Mouse (Mus musculus) monocyte, adult 5-6 weeks (primary cell): Measurements from ENCODE around the gene Gm20903. TPM values are rescaled to one million over a fixed set of nuclear protein-coding genes. Genes with fewer than 3 reads are reported as not detected.
"Not testable (repeated sequence)": the region's sequence is repeated elsewhere in the genome, so short reads cannot be mapped to it uniquely, and the experiment has no call there.

Experiments
- ATAC-seq: fragments of 153-309, 156-312 bp; replicated peaks from 2 replicates; pipeline ENCODE4 v1.8.0; 2017; ENCODE audit warnings: mild to moderate bottlenecking; ENCODE audit not compliant: low TSS enrichment, insufficient number of reproducible peaks, severe bottlenecking, poor library complexity, low FRiP score
- total RNA-seq: library from RNA; stranded (forward); fragments of 200-1000, 200-491, 200-594 nt; gene quantifications from 3 replicates; pipeline ENCODE4 v1.2.3, GENCODE M21; 2017

Gene Gm20903
- total RNA-seq, result not detected in 3 replicates

DNA sequence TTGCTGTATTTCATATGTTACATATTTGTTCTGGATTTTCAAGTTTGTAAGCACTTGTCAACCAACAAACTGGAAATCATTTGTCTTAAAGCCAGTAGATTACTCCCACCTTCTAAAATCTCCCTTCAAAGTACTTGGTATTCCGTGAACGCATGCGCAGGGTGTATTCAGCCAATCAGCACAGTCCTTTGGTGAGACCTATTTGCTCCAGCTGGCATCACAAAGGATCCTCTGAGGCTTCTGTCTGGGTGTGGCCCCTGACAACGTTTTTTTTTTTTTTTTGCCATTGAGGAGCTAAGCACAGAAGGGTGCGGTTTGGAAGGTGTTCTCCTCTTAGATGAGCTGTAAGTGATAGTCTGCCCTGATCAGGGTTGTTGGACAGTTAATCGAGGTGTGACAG lies at the start of gene Gm20903:
Gene Gm20903 (plus strand): TSS at position 301 of the 400 bp plus-strand sequence.
- not testable (repeated sequence) for ATAC-seq
